Mouse (Mus musculus): Measurements from ENCODE around the gene Pja2.

DNA sequence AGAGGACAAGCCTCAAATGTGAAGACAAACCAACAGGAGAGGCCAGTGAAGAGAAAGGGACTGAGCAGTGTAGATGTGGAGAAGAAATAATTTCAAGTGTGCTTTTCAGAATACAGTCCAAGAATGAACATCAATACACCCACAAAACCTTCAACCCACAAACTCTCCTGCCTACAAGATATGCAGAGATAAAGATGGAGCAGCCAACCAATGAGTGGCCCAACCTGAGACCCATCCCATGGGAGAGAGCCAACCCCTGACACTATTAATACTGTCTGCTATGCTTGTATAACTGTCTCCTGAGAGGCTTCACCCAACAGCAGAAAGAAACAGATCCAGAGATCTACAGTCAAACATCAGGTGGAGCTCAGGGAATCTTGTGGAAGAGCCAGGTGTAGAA lies 16.3 kb downstream of the Pja2 start:
- TF ChIP-seq POLR2A (IDR thresholded peaks at IDR 0.05; ENCODE audit: low read depth, low read length) (no peak), CTCF (IDR thresholded peaks at IDR 0.05; ENCODE audit: extremely low read depth, insufficient read depth, insufficient read length, insufficient replicate concordance) (no peak)
